Mouse (Mus musculus): ENCODE measurements at regions not wholly inside any gene's neighbourhood (a gene's known extent, or its start where the extent isn't known, plus 50 kb on each side); places are given as distances from the start of the nearest gene placed in this dataset.

GRCm38 (mm10) chr4:124052387-124052786 is 134.6 kb upstream of the 4930535I16Rik start:
- no peak overlapping the region for H3K9ac ChIP-seq (replicated peaks; ENCODE audit: low read depth, low read length)
- H3K4me1 ChIP-seq (replicated peaks; ENCODE audit: control insufficient read depth, insufficient read depth, low read length): peaks cover 18% of the 10 kb centered on the region
- no peak overlapping the region; the same call in 1 of the 2 replicates for H3K27ac ChIP-seq (ENCODE audit: low read length)
- H3K27me3 ChIP-seq (replicated peaks; ENCODE audit: control insufficient read depth, insufficient read depth, low read length): no peaks in the 10 kb centered on the region
- H3K4me3 ChIP-seq (replicated peaks; ENCODE audit: low read length): no peak overlapping the region
- peak; percentile 31; the same call in 1 of the 2 replicates for ATAC-seq
- WGBS: 50% methylated on average over 2 of the region's 2 CpGs
- H3K4me2 ChIP-seq (ENCODE audit: low read length): no peak overlapping the region
- H3K36me3 ChIP-seq (ENCODE audit: control insufficient read depth, insufficient read depth): no peaks in the 10 kb centered on the region
- H3K9me3 ChIP-seq (ENCODE audit: control insufficient read depth, low read length): no peaks in the 10 kb centered on the region

GRCm38 (mm10) chr4:124048348-124048831 is 130.6 kb upstream of the 4930535I16Rik start:
- Histone ChIP-seq H3K36me3 (ENCODE audit: control insufficient read depth, insufficient read depth) (no peaks in the 10 kb centered on the region), H3K4me2 (ENCODE audit: low read length) (no peak overlapping the region), H3K9ac (replicated peaks; ENCODE audit: low read depth, low read length) (no peak overlapping the region; the same call in 1 of the 2 replicates), H3K4me1 (replicated peaks; ENCODE audit: control insufficient read depth, insufficient read depth, low read length) (peaks cover 18% of the 10 kb centered on the region), H3K27ac (ENCODE audit: low read length) (peak overlapping the region; percentile 83), H3K4me3 (replicated peaks; ENCODE audit: low read length) (no peak overlapping the region), H3K9me3 (ENCODE audit: control insufficient read depth, low read length) (no peaks in the 10 kb centered on the region), H3K27me3 (replicated peaks; ENCODE audit: control insufficient read depth, insufficient read depth, low read length) (no peaks in the 10 kb centered on the region)
- WGBS: 10% methylated on average over 12 of the region's 12 CpGs
- peak; percentile 96 for ATAC-seq

- no peaks in the 10 kb centered on the region for H3K27me3 ChIP-seq (replicated peaks; ENCODE audit: control insufficient read depth, insufficient read depth, low read length)
These were observed 130.1 kb upstream of the 4930535I16Rik start for GRCm38 (mm10) chr4:124047898-124048297.

GRCm38 (mm10) chr4:124036483-124036882 is 118.7 kb upstream of the 4930535I16Rik start:
- no peaks in the 10 kb centered on the region for H3K27me3 ChIP-seq (replicated peaks; ENCODE audit: control insufficient read depth, insufficient read depth, low read length)
- no peaks in the 10 kb centered on the region for H3K36me3 ChIP-seq (ENCODE audit: control insufficient read depth, insufficient read depth)
- no peaks in the 10 kb centered on the region for H3K9me3 ChIP-seq (ENCODE audit: control insufficient read depth, low read length)
- ATAC-seq: no peak
- no peak overlapping the region for H3K4me3 ChIP-seq (replicated peaks; ENCODE audit: low read length)
- peak overlapping the region; percentile 83 for H3K27ac ChIP-seq (ENCODE audit: low read length)
- 24% methylated on average over 12 of the region's 12 CpGs for WGBS
- no peak overlapping the region for H3K4me2 ChIP-seq (ENCODE audit: low read length)
- peaks cover 41% of the 10 kb centered on the region for H3K4me1 ChIP-seq (replicated peaks; ENCODE audit: control insufficient read depth, insufficient read depth, low read length)
- no peak overlapping the region for H3K9ac ChIP-seq (replicated peaks; ENCODE audit: low read depth, low read length)

More at GRCm38 (mm10) chr4:124047898-124048297, 130.1 kb upstream of the 4930535I16Rik start:
- Histone ChIP-seq H3K27ac (ENCODE audit: low read length) (peak overlapping the region; percentile 83), H3K4me1 (replicated peaks; ENCODE audit: control insufficient read depth, insufficient read depth, low read length) (peaks cover 18% of the 10 kb centered on the region), H3K36me3 (ENCODE audit: control insufficient read depth, insufficient read depth) (no peaks in the 10 kb centered on the region), H3K4me3 (replicated peaks; ENCODE audit: low read length) (no peak overlapping the region), H3K9me3 (ENCODE audit: control insufficient read depth, low read length) (no peaks in the 10 kb centered on the region), H3K4me2 (ENCODE audit: low read length) (no peak overlapping the region), H3K9ac (replicated peaks; ENCODE audit: low read depth, low read length) (no peak overlapping the region)
- ATAC-seq: peak; percentile 4; the same call in 1 of the 2 replicates
- WGBS: 44% methylated on average over 3 of the region's 3 CpGs

- Histone ChIP-seq H3K4me1 (replicated peaks; ENCODE audit: control insufficient read depth, insufficient read depth, low read length) (peaks cover 41% of the 10 kb centered on the region), H3K36me3 (ENCODE audit: control insufficient read depth, insufficient read depth) (no peaks in the 10 kb centered on the region), H3K4me2 (ENCODE audit: low read length) (peak overlapping the region; percentile 42), H3K4me3 (replicated peaks; ENCODE audit: low read length) (no peak overlapping the region), H3K9ac (replicated peaks; ENCODE audit: low read depth, low read length) (0 out of 2 replicates have a peak overlapping the region, but pooled peaks have one; percentile 6), H3K9me3 (ENCODE audit: control insufficient read depth, low read length) (no peaks in the 10 kb centered on the region), H3K27ac (ENCODE audit: low read length) (peak overlapping the region; percentile 92), H3K27me3 (replicated peaks; ENCODE audit: control insufficient read depth, insufficient read depth, low read length) (no peaks in the 10 kb centered on the region)
- 2% methylated on average over 10 of the region's 10 CpGs for WGBS
- ATAC-seq: peak; percentile 81
These were observed 117.8 kb upstream of the 4930535I16Rik start for GRCm38 (mm10) chr4:124035657-124036061.

- H3K4me3 ChIP-seq (replicated peaks; ENCODE audit: low read length): no peak overlapping the region
- peak; percentile 87 for ATAC-seq
- H3K36me3 ChIP-seq (ENCODE audit: control insufficient read depth, insufficient read depth): no peaks in the 10 kb centered on the region
- H3K9ac ChIP-seq (replicated peaks; ENCODE audit: low read depth, low read length): 0 out of 2 replicates have a peak overlapping the region, but pooled peaks have one; percentile 6
- WGBS: 4% methylated on average over 7 of the region's 7 CpGs
- H3K9me3 ChIP-seq (ENCODE audit: control insufficient read depth, low read length): no peaks in the 10 kb centered on the region
- no peaks in the 10 kb centered on the region for H3K27me3 ChIP-seq (replicated peaks; ENCODE audit: control insufficient read depth, insufficient read depth, low read length)
- peak overlapping the region; percentile 92 for H3K27ac ChIP-seq (ENCODE audit: low read length)
- peak overlapping the region; percentile 42 for H3K4me2 ChIP-seq (ENCODE audit: low read length)
- peaks cover 41% of the 10 kb centered on the region for H3K4me1 ChIP-seq (replicated peaks; ENCODE audit: control insufficient read depth, insufficient read depth, low read length)
These were observed 117.4 kb upstream of the 4930535I16Rik start for GRCm38 (mm10) chr4:124035192-124035591.

- WGBS: 87% methylated on average over 12 of the region's 12 CpGs
- no peak overlapping the region for H3K4me2 ChIP-seq (ENCODE audit: low read length)
- ATAC-seq: no peak
- no peaks in the 10 kb centered on the region for H3K27me3 ChIP-seq (replicated peaks; ENCODE audit: control insufficient read depth, insufficient read depth, low read length)
- H3K36me3 ChIP-seq (ENCODE audit: control insufficient read depth, insufficient read depth): no peaks in the 10 kb centered on the region
- H3K9me3 ChIP-seq (ENCODE audit: control insufficient read depth, low read length): no peaks in the 10 kb centered on the region
- no peak overlapping the region for H3K9ac ChIP-seq (replicated peaks; ENCODE audit: low read depth, low read length)
- no peak overlapping the region for H3K4me3 ChIP-seq (replicated peaks; ENCODE audit: low read length)
- H3K4me1 ChIP-seq (replicated peaks; ENCODE audit: control insufficient read depth, insufficient read depth, low read length): peaks cover 4% of the 10 kb centered on the region; the same call in 1 of the 2 replicates
- no peak overlapping the region for H3K27ac ChIP-seq (ENCODE audit: low read length)
These were observed 110.2 kb upstream of the 4930535I16Rik start for GRCm38 (mm10) chr4:124028061-124028460.

GRCm38 (mm10) chr4:124016401-124016800 is 98.6 kb upstream of the 4930535I16Rik start:
- WGBS: 53% methylated on average over 3 of the region's 3 CpGs
- Histone ChIP-seq H3K27ac (ENCODE audit: low read length) (no peak overlapping the region), H3K27me3 (replicated peaks; ENCODE audit: control insufficient read depth, insufficient read depth, low read length) (no peaks in the 10 kb centered on the region), H3K9me3 (ENCODE audit: control insufficient read depth, low read length) (no peaks in the 10 kb centered on the region), H3K4me1 (replicated peaks; ENCODE audit: control insufficient read depth, insufficient read depth, low read length) (no peaks in the 10 kb centered on the region), H3K4me2 (ENCODE audit: low read length) (no peak overlapping the region), H3K9ac (replicated peaks; ENCODE audit: low read depth, low read length) (no peak overlapping the region), H3K4me3 (replicated peaks; ENCODE audit: low read length) (no peak overlapping the region), H3K36me3 (ENCODE audit: control insufficient read depth, insufficient read depth) (no peaks in the 10 kb centered on the region)
- ATAC-seq: no peak

- Histone ChIP-seq H3K27ac (ENCODE audit: low read length) (no peak overlapping the region), H3K4me1 (replicated peaks; ENCODE audit: control insufficient read depth, insufficient read depth, low read length) (no peaks in the 10 kb centered on the region), H3K9me3 (ENCODE audit: control insufficient read depth, low read length) (no peaks in the 10 kb centered on the region), H3K36me3 (ENCODE audit: control insufficient read depth, insufficient read depth) (no peaks in the 10 kb centered on the region), H3K4me2 (ENCODE audit: low read length) (no peak overlapping the region), H3K4me3 (replicated peaks; ENCODE audit: low read length) (no peak overlapping the region), H3K27me3 (replicated peaks; ENCODE audit: control insufficient read depth, insufficient read depth, low read length) (no peaks in the 10 kb centered on the region), H3K9ac (replicated peaks; ENCODE audit: low read depth, low read length) (no peak overlapping the region)
- no peak for ATAC-seq
- WGBS: 35% methylated on average over 6 of the region's 6 CpGs
These were observed 97.5 kb upstream of the 4930535I16Rik start for GRCm38 (mm10) chr4:124015323-124015722.

- ATAC-seq: no peak
- Histone ChIP-seq H3K4me2 (ENCODE audit: low read length) (no peak overlapping the region), H3K4me3 (replicated peaks; ENCODE audit: low read length) (no peak overlapping the region), H3K27me3 (replicated peaks; ENCODE audit: control insufficient read depth, insufficient read depth, low read length) (no peaks in the 10 kb centered on the region), H3K36me3 (ENCODE audit: control insufficient read depth, insufficient read depth) (no peaks in the 10 kb centered on the region), H3K9me3 (ENCODE audit: control insufficient read depth, low read length) (no peaks in the 10 kb centered on the region), H3K27ac (ENCODE audit: low read length) (no peak overlapping the region), H3K9ac (replicated peaks; ENCODE audit: low read depth, low read length) (no peak overlapping the region), H3K4me1 (replicated peaks; ENCODE audit: control insufficient read depth, insufficient read depth, low read length) (no peaks in the 10 kb centered on the region)
- 67% methylated on average over 6 of the region's 6 CpGs for WGBS
These were observed 94.6 kb upstream of the 4930535I16Rik start for GRCm38 (mm10) chr4:124012406-124012805.

All from forebrain, embryonic 16.5 days (tissue).